Mouse (Mus musculus) gastrocnemius, adult 2 months (tissue): Measurements from ENCODE around the gene Vars. TPM values are rescaled to one million over a fixed set of nuclear protein-coding genes. Genes with fewer than 3 reads are reported as not detected.
"Not testable (repeated sequence)": the region's sequence is repeated elsewhere in the genome, so short reads cannot be mapped to it uniquely, and the experiment has no call there.

Experiments
- DNase-seq: peaks from one replicate; pipeline ENCODE4 v3.0.0; 2022
- H3K27ac ChIP-seq: fragments of 200-600 bp; 2 replicates; pipeline ENCODE4 v1.8.1; 2022; ENCODE audit warnings: mild to moderate bottlenecking
- H3K4me3 ChIP-seq: fragments of 200-600 bp; 2 replicates; pipeline ENCODE4 v1.8.1; 2022; ENCODE audit warnings: mild to moderate bottlenecking, moderate library complexity
- CTCF ChIP-seq: fragments of 200-600 bp; IDR thresholded peaks from 2 replicates; pipeline ENCODE4 v1.8.1; 2022; ENCODE audit warnings: antibody characterized with exemption, mild to moderate bottlenecking, moderate library complexity
- intact Hi-C: fragments of 180-260 bp; cut with DNase I; formaldehyde crosslinking; loops from one replicate; pipeline ENCODE4 v1.15.1; 2025
- total RNA-seq, 2 experiments: library from RNA; stranded (reverse); gene quantifications; 2 replicates each; pipeline ENCODE4 v1.2.3; 2021

The Vars gene
- total RNA-seq, 2 experiments from 2014 or later = 31.0 to 35.2 TPM

GRCm38 (mm10) chr17:34978239-34978638 is 22.5 kb upstream of the Vars start:
- H3K27ac ChIP-seq = no peak overlapping the region
- no peak overlapping the region for H3K4me3 ChIP-seq
- DNase-seq = no peak
- intact Hi-C loops = loop anchor here (1.0 kb wide), 1 partner anchor 23 kb away; no protein-coding TSS in a partner anchor
- TF ChIP-seq CTCF = no peak

GRCm38 (mm10) chr17:34979631-34980030 is 21.2 kb upstream of the Vars start:
- intact Hi-C loops = loop anchor here (10.0 kb wide), 1 partner anchor 45 kb away; the partner anchor contains the start of gene Neu1
- no peak overlapping the region for H3K4me3 ChIP-seq
- no peak for DNase-seq
- no peak for TF ChIP-seq CTCF
- no peak overlapping the region for H3K27ac ChIP-seq

GRCm38 (mm10) chr17:34980655-34981054 is 20.1 kb upstream of the Vars start:
- TF ChIP-seq CTCF = peak; percentile 84
- intact Hi-C loops = loop anchor here (1.0 to 10.0 kb wide), 2 partner anchors 28 to 46 kb away; partner anchors contain the start of gene Neu1
- peak overlapping the region; percentile 100 for H3K27ac ChIP-seq
- no peak for DNase-seq
- H3K4me3 ChIP-seq = peak overlapping the region; percentile 95

GRCm38 (mm10) chr17:34981690-34982180 is 19.1 kb upstream of the Vars start, which contains the start of gene Lsm2:
Gene Lsm2, plus strand, starts transcription at chr17:34981862.
- Histone ChIP-seq H3K4me3 (peak within 1 kb of the TSS; percentile 95), H3K27ac (peak within 1 kb of the TSS; percentile 100)
- TF ChIP-seq CTCF = no peak
- intact Hi-C loops = loop anchor here (1.0 to 10.0 kb wide), 2 partner anchors 29 to 47 kb away; partner anchors contain the start of gene Neu1
- DNase-seq = peak; percentile 94

- intact Hi-C loops = loop anchor here (10.0 kb wide), 1 partner anchor 48 kb away; the partner anchor contains the start of gene Neu1
- no peak for TF ChIP-seq CTCF
- Histone ChIP-seq H3K4me3 (peak overlapping the region; percentile 95), H3K27ac (peak overlapping the region; percentile 100)
- DNase-seq = no peak
Measured at GRCm38 (mm10) chr17:34982328-34982727, 18.5 kb upstream of the Vars start.

- TF ChIP-seq CTCF = peak; percentile 94
- intact Hi-C loops = loop anchor here (2.0 to 10.0 kb wide), 2 partner anchors 49 to 129 kb away; partner anchors contain the start of gene Neu1
- no peak overlapping the region for H3K4me3 ChIP-seq
- no peak overlapping the region for H3K27ac ChIP-seq
- no peak for DNase-seq
Measured at GRCm38 (mm10) chr17:34984218-34984617, 16.6 kb upstream of the Vars start.

GRCm38 (mm10) chr17:34994751-34995150 is 6.0 kb upstream of the Vars start:
- no peak for DNase-seq
- TF ChIP-seq CTCF = no peak
- intact Hi-C loops = no loop called here
- Histone ChIP-seq H3K4me3 (no peak overlapping the region), H3K27ac (no peak overlapping the region)

- DNase-seq, intact Hi-C loops, H3K27ac ChIP-seq, H3K4me3 ChIP-seq: not testable (repeated sequence)
Measured at GRCm38 (mm10) chr17:34995192-34995591, 5.6 kb upstream of the Vars start.

GRCm38 (mm10) chr17:34995927-34996326 is 4.9 kb upstream of the Vars start:
- DNase-seq, intact Hi-C loops, H3K4me3 ChIP-seq, H3K27ac ChIP-seq: not testable (repeated sequence)

- no peak overlapping the region for H3K4me3 ChIP-seq
- intact Hi-C loops = no loop called here
- no peak for DNase-seq
- H3K27ac ChIP-seq = no peak overlapping the region
- TF ChIP-seq CTCF = no peak
Measured at GRCm38 (mm10) chr17:34996411-34997141, 4.2 kb upstream of the Vars start.

- DNase-seq = no peak
- Histone ChIP-seq H3K4me3 (no peak overlapping the region), H3K27ac (no peak overlapping the region)
- no peak for TF ChIP-seq CTCF
- intact Hi-C loops = no loop called here
Measured at GRCm38 (mm10) chr17:34997142-34997483, 3.7 kb upstream of the Vars start.

- intact Hi-C loops = no loop called here
- DNase-seq = no peak
- Histone ChIP-seq H3K4me3 (no peak overlapping the region), H3K27ac (no peak overlapping the region)
- TF ChIP-seq CTCF = no peak
Measured at GRCm38 (mm10) chr17:34998526-34999430, 2.0 kb upstream of the Vars start.

GRCm38 (mm10) chr17:34999871-35000716 is 693 bp upstream of the Vars start:
- Histone ChIP-seq H3K4me3 (peak overlapping the region; percentile 96), H3K27ac (peak overlapping the region; percentile 99)
- DNase-seq, intact Hi-C loops: not testable (repeated sequence)
